Mouse (Mus musculus) bone marrow macrophage, adult 2 months (primary cell): Measurements from ENCODE around the gene Kcnh1.

Experiments
- CTCF ChIP-seq: IDR thresholded peaks from 2 replicates; pipeline ENCODE4 v1.5.1; 2012; ENCODE audit warnings: low read depth, mild to moderate bottlenecking, low read length, moderate library complexity
- POLR2A ChIP-seq: IDR thresholded peaks from 2 replicates; pipeline ENCODE4 v1.6.1; 2012; ENCODE audit warnings: mild to moderate bottlenecking, low read depth, low read length, borderline replicate concordance

DNA sequence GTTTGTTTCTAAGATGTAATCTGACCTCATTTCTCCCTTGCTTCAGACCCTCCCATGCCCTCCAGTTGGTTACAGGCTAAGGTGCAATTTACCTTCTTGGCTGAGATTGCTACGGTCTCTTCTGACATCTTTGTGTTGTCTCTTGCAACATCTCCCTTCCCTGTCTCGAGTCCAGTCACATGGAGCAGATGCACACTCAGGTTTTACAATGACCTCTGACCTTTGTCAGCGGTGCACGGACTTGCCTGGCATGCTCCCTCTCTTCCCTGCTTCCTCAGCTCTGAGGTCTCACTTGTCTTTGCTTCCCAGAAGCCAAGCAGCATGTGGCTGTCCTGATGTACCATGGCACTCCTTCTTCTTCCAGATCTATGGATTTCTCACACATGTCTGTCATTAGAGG, 33.6 kb downstream of the Kcnh1 start:
- TF ChIP-seq CTCF: no peak
- no peak for TF ChIP-seq POLR2A
